12 mouse cellular contexts compared by ENCODE assay signal in genomic region chr14:122322136-122322535, GRCm38 (mm10).
DNase-seq lines count a peak whose midpoint lies in the region; TF ChIP-seq lines count a peak whose summit lies in the region.
"Had no signal": no experiment of that assay in that cellular context is flagged by ENCODE, and none has a peak within 500 bp of the region (broad histone marks: within the 10 kb centered on the region; RNA-seq: fewer than 3 reads in every experiment).

No protein-coding gene starts in this region.

- peaks cover 0 to 2% of the 10 kb centered on the region in 2 experiments; a peak in 1 of 4 replicates for H3K4me1 ChIP-seq in ES-E14 (ENCODE audit: control insufficient read depth in 2 of 2, insufficient read depth in 2 of 2, low read length in 2 of 2, poor library complexity in 1 of 2)
- H3K4me1 ChIP-seq: embryonic facial prominence, embryonic 15.5 days had no signal

- no peak overlapping the region for H3ac ChIP-seq in myocyte (ENCODE audit: control insufficient read depth, insufficient read length)

- DNase-seq in heart, postnatal 4 days: peak; percentile 33
- DNase-seq in heart, adult 9 months (ENCODE audit: low spot score in 2 of 2): no peak
- DNase-seq in ES-E14 (ENCODE audit: low read depth, low spot score): peak; percentile 71
- DNase-seq in embryo, embryonic 10.5 days (ENCODE audit: low spot score): peak; percentile 79
- no peak for DNase-seq in cerebellum, adult 9-11 months
- DNase-seq in gastrocnemius, postnatal 14 days: no peak
- no peak for DNase-seq in spleen, adult 18-20 months
- DNase-seq: lung, adult 2 months had no signal

- H3K9ac ChIP-seq in ES-E14 (ENCODE audit: insufficient read depth, low read depth, low read length, poor library complexity, severe bottlenecking): no peak overlapping the region
- H3K9ac ChIP-seq: embryonic facial prominence, embryonic 15.5 days; hindbrain, embryonic 14.5 days; neural tube, embryonic 13.5 days had no signal

- no peaks in the 10 kb centered on the region for H3K36me3 ChIP-seq in ES-E14 (ENCODE audit: control insufficient read depth, insufficient read depth, low read length, poor library complexity, severe bottlenecking)
- H3K36me3 ChIP-seq in myocyte (ENCODE audit: control insufficient read depth, insufficient read depth): no peaks in the 10 kb centered on the region
- H3K36me3 ChIP-seq: embryonic facial prominence, embryonic 15.5 days; neural tube, embryonic 13.5 days had no signal

- H3K4me2 ChIP-seq in myocyte (ENCODE audit: low read depth): no peak overlapping the region
- H3K4me2 ChIP-seq: embryonic facial prominence, embryonic 15.5 days; hindbrain, embryonic 14.5 days; neural tube, embryonic 13.5 days had no signal

- H3K27ac ChIP-seq in ES-E14 (ENCODE audit: insufficient read depth, low read depth, low read length, poor library complexity, severe bottlenecking): no peak overlapping the region
- H3K27ac ChIP-seq: embryonic facial prominence, embryonic 15.5 days; hindbrain, embryonic 14.5 days; neural tube, embryonic 13.5 days had no signal

- no peaks in the 10 kb centered on the region for H3K79me2 ChIP-seq in myocyte (ENCODE audit: control insufficient read depth, insufficient read depth)

- H3K4me3 ChIP-seq in ES-E14 (ENCODE audit: insufficient read depth in 1 of 2, low read depth in 1 of 2, low read length in 2 of 2, poor library complexity in 1 of 2, severe bottlenecking in 1 of 2) (no peak overlapping the region), myocyte (no peak overlapping the region)
- H3K4me3 ChIP-seq: embryonic facial prominence, embryonic 15.5 days; neural tube, embryonic 13.5 days had no signal

- TF ChIP-seq POLR2A in myocyte (IDR thresholded peaks at IDR 0.05; ENCODE audit: insufficient read length, low read depth): no peak

- no peaks in the 10 kb centered on the region for H3K27me3 ChIP-seq in myocyte (ENCODE audit: control insufficient read depth, insufficient read depth, insufficient read length)
- H3K27me3 ChIP-seq: embryonic facial prominence, embryonic 15.5 days; neural tube, embryonic 13.5 days had no signal

- in situ Hi-C loops in ES-E14 (cut with MboI; ENCODE audit: low sequenced_read_pairs in 2 of 2, unreplicated experiment in 2 of 2): no loop called here

- no peaks in the 10 kb centered on the region for H3K9me3 ChIP-seq in ES-E14 (ENCODE audit: control insufficient read depth, insufficient read depth, low read depth, low read length)
- H3K9me3 ChIP-seq: embryonic facial prominence, embryonic 15.5 days; neural tube, embryonic 13.5 days had no signal

- intact Hi-C loops in gastrocnemius, postnatal 14 days (cut with DNase I; ENCODE audit: low total_unique reads): no loop called here

TF ChIP-seq in ES-E14, 5 proteins besides CTCF, POLR2A, EP300 and RAD21:
- TF ChIP-seq HCFC1 (IDR thresholded peaks at IDR 0.05; ENCODE audit: borderline replicate concordance, insufficient read depth, low read length) (no peak), CHD2 (IDR thresholded peaks at IDR 0.05; ENCODE audit: low read depth, low read length) (no peak), ZNF384 (IDR thresholded peaks at IDR 0.05; ENCODE audit: low read depth, low read length) (no peak), MAFK (IDR thresholded peaks at IDR 0.05; ENCODE audit: insufficient read depth, low read depth, low read length) (no peak), ZC3H11A (IDR thresholded peaks at IDR 0.05; ENCODE audit: borderline replicate concordance, low read depth, low read length) (no peak)

TF ChIP-seq in myocyte, 11 proteins besides CTCF, POLR2A, EP300 and RAD21:
- TF ChIP-seq SRF (IDR thresholded peaks at IDR 0.05; ENCODE audit: control insufficient read depth, insufficient read length, low read depth): no peak
- TF ChIP-seq E2F4 (IDR thresholded peaks at IDR 0.05; ENCODE audit: insufficient read depth): no peak
- TF ChIP-seq TCF3 (IDR thresholded peaks at IDR 0.05; ENCODE audit: insufficient read length, low read depth): no peak
- no peak for TF ChIP-seq USF1 (IDR thresholded peaks at IDR 0.05; ENCODE audit: low read depth)
- TF ChIP-seq CEBPB (IDR thresholded peaks at IDR 0.05; ENCODE audit: insufficient read depth, poor library complexity, severe bottlenecking): no peak
- TF ChIP-seq REST (IDR thresholded peaks at IDR 0.05; ENCODE audit: insufficient read depth, insufficient read length): peak; percentile 76
- TF ChIP-seq MYOG (IDR thresholded peaks at IDR 0.05; ENCODE audit: control insufficient read depth in 1 of 3, insufficient read depth in 1 of 3, insufficient read length in 2 of 3, low read depth in 2 of 3): no peak
- TF ChIP-seq TCF12 (IDR thresholded peaks at IDR 0.05; ENCODE audit: insufficient read depth, poor library complexity, severe bottlenecking): no peak
- TF ChIP-seq POLR2AphosphoS2 (IDR thresholded peaks at IDR 0.05; ENCODE audit: insufficient read length, low read depth): no peak

Comparison
In these comparisons a context has a peak if more than half of its experiments do, and no peak if none do; other contexts are left out.
1. DNase-seq: peak in heart, postnatal 4 days (single experiment), ES-E14 (single experiment) and embryo, embryonic 10.5 days (single experiment); none in heart, adult 9 months (0 of 2), cerebellum, adult 9-11 months (single experiment), gastrocnemius, postnatal 14 days (single experiment) and spleen, adult 18-20 months (0 of 2).